Mouse (Mus musculus) liver, postnatal 0 days (tissue): ENCODE results near the gene Xiap.

Experiments used
- CTCF ChIP-seq: sonication (generic); IDR thresholded peaks from 2 replicates; pipeline ENCODE4 v1.5.1; 2016; ENCODE audit warnings: antibody characterized with exemption, low read depth
- EP300 ChIP-seq: IDR thresholded peaks from 2 replicates; pipeline ENCODE4 v1.6.1; 2016; ENCODE audit warnings: antibody characterized with exemption, low read depth, mild to moderate bottlenecking

DNA sequence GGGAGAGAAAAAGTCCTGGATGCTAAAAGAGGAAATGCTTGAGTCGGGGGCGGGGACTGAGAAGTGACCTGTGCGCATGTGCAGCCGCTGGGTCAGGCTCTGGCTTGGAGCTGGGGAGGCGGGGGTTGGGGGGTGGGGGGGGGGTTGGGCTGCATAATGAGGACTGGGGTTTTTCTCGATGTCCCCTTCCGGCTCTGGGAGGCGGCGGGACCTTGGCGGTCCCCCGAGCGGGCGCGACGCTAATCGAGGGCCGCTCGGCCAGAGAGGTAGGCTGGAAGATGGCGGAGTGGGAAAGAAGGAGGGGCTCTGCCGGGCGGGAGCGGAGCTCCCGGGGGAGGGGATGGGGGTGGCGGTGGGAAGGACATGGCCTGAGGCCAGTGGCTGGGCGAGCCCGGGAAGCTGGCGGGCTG lies 8.3 kb downstream of the Xiap start:
- TF ChIP-seq CTCF: no peak
- no peak for TF ChIP-seq EP300
